Mouse (Mus musculus) MEL (cell line): ENCODE results near the gene Marcks. TPM values are rescaled to one million over a fixed set of nuclear protein-coding genes. Genes with fewer than 3 reads are reported as not detected.

Source experiments
- DNase-seq: peaks from one replicate; pipeline ENCODE4 v3.0.0; 2011; ENCODE audit warnings: low read depth, low spot score
- H3K27ac ChIP-seq: 2 replicates; pipeline ENCODE4 v1.5.1; 2012; ENCODE audit warnings: low read depth, mild to moderate bottlenecking, control low read depth, low read length, moderate library complexity; ENCODE audit not compliant: control insufficient read depth
- H3K27me3 ChIP-seq, 2 experiments: fragments of 150-350 bp in 1 of 2; sonication (generic) in 1 of 2; 2 replicates each; pipeline ENCODE4 v1.6.1; 2012; ENCODE audit warnings: low read length in 2 of 2, mild to moderate bottlenecking in 2 of 2, improper control_type of control experiment in 1 of 2, moderate library complexity in 1 of 2; ENCODE audit not compliant: insufficient read depth in 2 of 2, control insufficient read depth in 1 of 2
- H3K36me3 ChIP-seq, 2 experiments: 2 replicates each; pipeline ENCODE4 v1.6.1; 2012 to 2014; ENCODE audit warnings: low read length in 2 of 2, improper control_type of control experiment in 1 of 2, inconsistent platforms in 1 of 2, mild to moderate bottlenecking in 1 of 2; ENCODE audit not compliant: insufficient read depth in 2 of 2, control insufficient read depth in 1 of 2
- H3K4me1 ChIP-seq, 2 experiments: fragments of 150-350 bp in 1 of 2; sonication (generic) in 1 of 2; 2 replicates each; pipeline ENCODE4 v1.6.1; 2012; ENCODE audit warnings: low read length in 2 of 2, improper control_type of control experiment in 1 of 2, mild to moderate bottlenecking in 1 of 2; ENCODE audit not compliant: insufficient read depth in 2 of 2, control insufficient read depth in 1 of 2
- H3K4me3 ChIP-seq, 2 experiments: fragments of 150-350 bp in 1 of 2; sonication (generic) in 1 of 2; 2 replicates each; pipeline ENCODE4 v1.5.1; 2012; ENCODE audit warnings: low read depth in 2 of 2, low read length in 2 of 2, mild to moderate bottlenecking in 2 of 2, moderate library complexity in 2 of 2, control low read depth in 1 of 2, improper control_type of control experiment in 1 of 2; ENCODE audit not compliant: control insufficient read depth in 1 of 2, insufficient read depth in 1 of 2
- H3K79me2 ChIP-seq: 2 replicates; pipeline ENCODE4 v1.6.1; 2012; ENCODE audit warnings: mild to moderate bottlenecking, low read length, moderate library complexity; ENCODE audit not compliant: control insufficient read depth, poor library complexity, insufficient read depth
- H3K9ac ChIP-seq: 2 replicates; pipeline ENCODE4 v1.6.1; 2012; ENCODE audit warnings: low read depth, mild to moderate bottlenecking, control low read depth, low read length, moderate library complexity; ENCODE audit not compliant: control insufficient read depth, poor library complexity, severe bottlenecking
- H3K9me3 ChIP-seq: fragments of 150-350 bp; sonication (generic); replicated peaks from 2 replicates; pipeline ENCODE4 v1.6.1; 2012; ENCODE audit warnings: mild to moderate bottlenecking, low read length, improper control_type of control experiment, moderate library complexity; ENCODE audit not compliant: insufficient read depth
- BHLHE40 ChIP-seq: IDR thresholded peaks from 2 replicates; pipeline ENCODE4 v1.6.1; 2012; ENCODE audit warnings: low read depth, mild to moderate bottlenecking, inconsistent platforms, low read length, improper control_type of control experiment, borderline replicate concordance
- E2F4 ChIP-seq: IDR thresholded peaks from 2 replicates; pipeline ENCODE4 v1.6.1; 2011; ENCODE audit warnings: low read depth, low read length, improper control_type of control experiment, borderline replicate concordance
- EP300 ChIP-seq, 2 experiments: IDR thresholded peaks; 2 replicates each; pipeline ENCODE4 v1.6.1; 2011; ENCODE audit warnings: improper control_type of control experiment in 2 of 2, low read length in 2 of 2, low read depth in 1 of 2, mild to moderate bottlenecking in 1 of 2
- ETS1 ChIP-seq: IDR thresholded peaks from 2 replicates; pipeline ENCODE4 v1.6.1; 2012; ENCODE audit warnings: low read depth, mild to moderate bottlenecking, inconsistent platforms, low read length, improper control_type of control experiment, moderate library complexity
- GABPA ChIP-seq: IDR thresholded peaks from 2 replicates; pipeline ENCODE4 v1.6.1; 2012; ENCODE audit warnings: low read depth, mild to moderate bottlenecking, inconsistent platforms, low read length, improper control_type of control experiment, moderate library complexity
- GATA1 ChIP-seq: IDR thresholded peaks from 2 replicates; pipeline ENCODE4 v1.6.1; 2011; ENCODE audit warnings: low read depth, low read length, improper control_type of control experiment
- HCFC1 ChIP-seq: IDR thresholded peaks from 2 replicates; pipeline ENCODE4 v1.6.1; 2012; ENCODE audit warnings: low read depth, mild to moderate bottlenecking, inconsistent platforms, low read length, improper control_type of control experiment, moderate library complexity
- JUND ChIP-seq: IDR thresholded peaks from 2 replicates; pipeline ENCODE4 v1.6.1; 2011; ENCODE audit warnings: low read depth, mild to moderate bottlenecking, improper control_type of control experiment, low read length
- KAT2A ChIP-seq: conservative IDR thresholded peaks from 2 replicates; pipeline ENCODE4 v1.6.1; 2012; ENCODE audit warnings: low read depth, low read length, improper control_type of control experiment, inconsistent platforms
- MAFK ChIP-seq: IDR thresholded peaks from 2 replicates; pipeline ENCODE4 v1.6.1; 2011; ENCODE audit warnings: low read depth, mild to moderate bottlenecking, low read length, improper control_type of control experiment, borderline replicate concordance
- MAX ChIP-seq: IDR thresholded peaks from 2 replicates; pipeline ENCODE4 v1.6.1; 2011; ENCODE audit warnings: low read length, improper control_type of control experiment
- MYB ChIP-seq: IDR thresholded peaks from 2 replicates; pipeline ENCODE4 v1.6.1; 2011; ENCODE audit warnings: mild to moderate bottlenecking, low read depth, low read length, improper control_type of control experiment
- NELFE ChIP-seq: IDR thresholded peaks from 2 replicates; pipeline ENCODE4 v1.6.1; 2011; ENCODE audit warnings: low read depth, low read length, improper control_type of control experiment
- NRF1 ChIP-seq: IDR thresholded peaks from 2 replicates; pipeline ENCODE4 v1.6.1; 2014; ENCODE audit warnings: low read depth, mild to moderate bottlenecking, inconsistent platforms, low read length, improper control_type of control experiment, moderate library complexity; ENCODE audit not compliant: poor library complexity, insufficient read depth, severe bottlenecking
- POLR2A ChIP-seq, 2 experiments: IDR thresholded peaks; 2 replicates each; pipeline ENCODE4 v1.6.1; 2011 to 2012; ENCODE audit warnings: low read length in 2 of 2, mild to moderate bottlenecking in 2 of 2, control low read depth in 1 of 2, improper control_type of control experiment in 1 of 2, low read depth in 1 of 2, moderate library complexity in 1 of 2; ENCODE audit not compliant: control insufficient read depth in 1 of 2, insufficient read depth in 1 of 2, poor library complexity in 1 of 2
- POLR2AphosphoS2 ChIP-seq: IDR thresholded peaks from 2 replicates; pipeline ENCODE4 v1.6.1; 2011; ENCODE audit warnings: low read length, improper control_type of control experiment
- POLR2AphosphoS5 ChIP-seq: IDR thresholded peaks from 2 replicates; pipeline ENCODE4 v1.6.1; 2012; ENCODE audit warnings: low read depth, borderline replicate concordance, mild to moderate bottlenecking, inconsistent platforms, low read length, moderate library complexity, mixed read lengths
- SIN3A ChIP-seq: IDR thresholded peaks from 2 replicates; pipeline ENCODE4 v1.6.1; 2012; ENCODE audit warnings: low read length, improper control_type of control experiment, inconsistent platforms
- SMC3 ChIP-seq: IDR thresholded peaks from 2 replicates; pipeline ENCODE4 v1.6.1; 2011; ENCODE audit warnings: low read depth, low read length, improper control_type of control experiment
- TCF12 ChIP-seq: IDR thresholded peaks from 2 replicates; pipeline ENCODE4 v1.6.1; 2014; ENCODE audit warnings: low read depth, mild to moderate bottlenecking, inconsistent platforms, low read length, improper control_type of control experiment, moderate library complexity
- USF2 ChIP-seq, 2 experiments: IDR thresholded peaks; 2 replicates each; pipeline ENCODE4 v1.6.1; 2011 to 2012; ENCODE audit warnings: improper control_type of control experiment in 2 of 2, low read length in 2 of 2, borderline replicate concordance in 1 of 2, inconsistent platforms in 1 of 2, low read depth in 1 of 2, mild to moderate bottlenecking in 1 of 2; ENCODE audit not compliant: insufficient read depth in 1 of 2
- ZC3H11A ChIP-seq: IDR thresholded peaks from 2 replicates; pipeline ENCODE4 v1.6.1; 2012; ENCODE audit warnings: low read depth, mild to moderate bottlenecking, inconsistent platforms, low read length, improper control_type of control experiment
- polyA plus RNA-seq, 2 experiments: library from polyadenylated mRNA; stranded (reverse) in 1 of 2; unstranded in 1 of 2; fragments of >175 nt in 1 of 2; fragments of >200 nt in 1 of 2; gene quantifications; 2 replicates each; pipeline versions ENCODE4 v1.2.1 to v1.2.4; 2012; ENCODE audit warnings: low replicate concordance in 2 of 2, low read depth in 1 of 2; ENCODE audit not compliant: insufficient read length in 2 of 2, insufficient read depth in 1 of 2, missing spikeins in 1 of 2
- total RNA-seq: library from RNA; depleted of rRNA; stranded (reverse); fragments of 300-350 nt; gene quantifications from 2 replicates; pipeline ENCODE4 v1.2.3, GENCODE M21; 2012

Gene Marcks
- total and polyA plus RNA-seq, 3 experiments = not detected

- Histone ChIP-seq H3K4me3 (no peak overlapping the region), H3K9ac (no peak overlapping the region), H3K79me2 (no peaks in the 10 kb centered on the region), H3K9me3 (no peaks in the 10 kb centered on the region), H3K36me3 (no peaks in the 10 kb centered on the region), H3K27ac (no peak overlapping the region), H3K4me1 (no peaks in the 10 kb centered on the region)
- DNase-seq = no peak
- TF ChIP-seq TCF12 = no peak
- no peak for TF ChIP-seq POLR2AphosphoS5
- TF ChIP-seq E2F4 = no peak
- TF ChIP-seq POLR2A (IDR thresholded peaks at IDR 0.05; ENCODE audit: control insufficient read depth in 1 of 2, insufficient read depth in 1 of 2, low read depth in 1 of 2, low read length in 2 of 2, poor library complexity in 1 of 2) = no peak
- no peak for TF ChIP-seq ZC3H11A
- no peak for TF ChIP-seq GABPA
- TF ChIP-seq SIN3A = no peak
- no peak for TF ChIP-seq GATA1
- TF ChIP-seq BHLHE40 = no peak
- TF ChIP-seq, all 39 proteins: peak for 0
- H3K27me3 ChIP-seq = no peaks in the 10 kb centered on the region
Measured at GRCm38 (mm10) chr10:37167527-37167926, 28.8 kb upstream of the Marcks start.

GRCm38 (mm10) chr10:37159731-37160130, 21.0 kb upstream of the Marcks start:
- Histone ChIP-seq H3K9ac (no peak overlapping the region), H3K9me3 (no peaks in the 10 kb centered on the region), H3K27me3 (no peaks in the 10 kb centered on the region), H3K4me3 (no peak overlapping the region), H3K79me2 (no peaks in the 10 kb centered on the region), H3K36me3 (no peaks in the 10 kb centered on the region), H3K4me1 (no peaks in the 10 kb centered on the region), H3K27ac (no peak overlapping the region)
- no peak for DNase-seq
- no peak for TF ChIP-seq POLR2AphosphoS2

- Histone ChIP-seq H3K36me3 (no peaks in the 10 kb centered on the region), H3K9ac (no peak overlapping the region), H3K9me3 (no peaks in the 10 kb centered on the region), H3K4me3 (no peak overlapping the region), H3K27ac (no peak overlapping the region), H3K79me2 (no peaks in the 10 kb centered on the region), H3K4me1 (no peaks in the 10 kb centered on the region), H3K27me3 (no peaks in the 10 kb centered on the region)
- TF ChIP-seq NELFE (no peak), MAX (no peak), KAT2A (no peak), USF2 (IDR thresholded peaks at IDR 0.05; ENCODE audit: borderline replicate concordance in 1 of 2, insufficient read depth in 1 of 2, low read depth in 1 of 2, low read length in 2 of 2) (no peak), MYB (no peak), EP300 (IDR thresholded peaks at IDR 0.05; ENCODE audit: low read depth in 1 of 2, low read length in 2 of 2) (no peak), HCFC1 (no peak), MAFK (no peak), SMC3 (no peak), JUND (no peak), ETS1 (no peak), NRF1 (no peak)
- DNase-seq = no peak
Measured at GRCm38 (mm10) chr10:37157156-37157555, 18.4 kb upstream of the Marcks start.
